Mouse (Mus musculus): ENCODE results near the gene Pih1d2.

Gene Pih1d2

GRCm38 (mm10) chr9:50616766-50617603 is at the start of gene Pih1d2, which contains the start of gene Nkapd1:
TSS of gene Pih1d2 (plus strand) at chr9:50617321.
TSS of gene Nkapd1 (minus strand) at chr9:50617464.
- CTCF ChIA-PET = interaction anchor here (0.6 kb wide), 1 partner anchor 61 kb away, joined by 3 read pairs; no protein-coding TSS in a partner anchor

- CTCF ChIA-PET = interaction anchor here (0.6 kb wide), 1 partner anchor 11 kb away, joined by 3 read pairs; no protein-coding TSS in a partner anchor
Measured at GRCm38 (mm10) chr9:50567372-50567771, 49.7 kb upstream of the Pih1d2 start.

- CTCF ChIA-PET = no interaction called here
Measured at GRCm38 (mm10) chr9:50567881-50568280, 49.2 kb upstream of the Pih1d2 start.

GRCm38 (mm10) chr9:50569599-50570525 is 47.3 kb upstream of the Pih1d2 start:
- CTCF ChIA-PET = interaction anchor here (0.8 kb wide), 1 partner anchor 44 kb away, joined by 11 read pairs; no protein-coding TSS in a partner anchor

GRCm38 (mm10) chr9:50580370-50580769 is 36.8 kb upstream of the Pih1d2 start:
- CTCF ChIA-PET = no interaction called here

- CTCF ChIA-PET = no interaction called here
Measured at GRCm38 (mm10) chr9:50585145-50585818, 31.8 kb upstream of the Pih1d2 start.

GRCm38 (mm10) chr9:50586955-50587354 is 30.2 kb upstream of the Pih1d2 start:
- CTCF ChIA-PET = no interaction called here

GRCm38 (mm10) chr9:50590856-50591518 is 26.1 kb upstream of the Pih1d2 start:
- CTCF ChIA-PET = interaction anchor here (0.9 kb wide), 1 partner anchor 64 kb away, joined by 3 read pairs; no protein-coding TSS in a partner anchor

- CTCF ChIA-PET = interaction anchor here (1.3 to 1.5 kb wide), 2 partner anchors 72 to 78 kb away, joined by 3 read pairs; no protein-coding TSS in a partner anchor
Measured at GRCm38 (mm10) chr9:50592955-50593354, 24.2 kb upstream of the Pih1d2 start.

GRCm38 (mm10) chr9:50593544-50593943 is 23.6 kb upstream of the Pih1d2 start:
- CTCF ChIA-PET = interaction anchor here (1.3 to 1.5 kb wide), 2 partner anchors 72 to 77 kb away, joined by 3 read pairs; no protein-coding TSS in a partner anchor

- CTCF ChIA-PET = interaction anchor here (0.6 to 1.1 kb wide), 2 partner anchors 69 to 1603 kb away, joined by 3 to 6 read pairs; no protein-coding TSS in a partner anchor
Measured at GRCm38 (mm10) chr9:50594794-50595417, 22.2 kb upstream of the Pih1d2 start.

GRCm38 (mm10) chr9:50596973-50597372 is 20.1 kb upstream of the Pih1d2 start:
- CTCF ChIA-PET = no interaction called here

GRCm38 (mm10) chr9:50601536-50601935 is 15.6 kb upstream of the Pih1d2 start:
- CTCF ChIA-PET = no interaction called here

- CTCF ChIA-PET = interaction anchor here (0.5 kb wide), 1 partner anchor 107 kb away, joined by 3 read pairs; no protein-coding TSS in a partner anchor
Measured at GRCm38 (mm10) chr9:50602055-50602845, 14.9 kb upstream of the Pih1d2 start.

GRCm38 (mm10) chr9:50603189-50603997 is 13.7 kb upstream of the Pih1d2 start, which contains the start of the genes Sdhd and Timm8b:
TSS of gene Sdhd (minus strand) at chr9:50603812.
TSS of gene Timm8b (plus strand) at chr9:50603910.
- CTCF ChIA-PET = interaction anchor here (1.0 kb wide), 1 partner anchor 75 kb away, joined by 3 read pairs; the partner anchor contains the start of gene Pts

GRCm38 (mm10) chr9:50603998-50604324 is 13.2 kb upstream of the Pih1d2 start:
- CTCF ChIA-PET = interaction anchor here (1.0 kb wide), 1 partner anchor 76 kb away, joined by 3 read pairs; the partner anchor contains the start of gene Pts

GRCm38 (mm10) chr9:50604338-50604737 is 12.8 kb upstream of the Pih1d2 start:
- CTCF ChIA-PET = interaction anchor here (1.0 kb wide), 1 partner anchor 76 kb away, joined by 3 read pairs; the partner anchor contains the start of gene Pts

- CTCF ChIA-PET = no interaction called here
Measured at GRCm38 (mm10) chr9:50612115-50612514, 5.0 kb upstream of the Pih1d2 start.
